Mouse (Mus musculus) forebrain, postnatal 0 days (tissue): ENCODE results near the gene Scgb1b30. TPM values are rescaled to one million over a fixed set of nuclear protein-coding genes. Genes with fewer than 3 reads are reported as not detected.

Source experiments
- ATAC-seq: fragments of 200-750 bp; cut with Nextera tagmentation; 2 replicates; pipeline ENCODE4 v1.8.0; 2017; ENCODE audit warnings: mild to moderate bottlenecking, moderate library complexity
- DNase-seq: peaks from one replicate; pipeline ENCODE4 v3.0.0-alpha.2; 2015
- H3K27ac ChIP-seq: fragments of 300-500 bp; sonication (generic); 2 replicates; pipeline ENCODE4 v1.5.1; 2014; ENCODE audit warnings: low read depth, mild to moderate bottlenecking, antibody characterized with exemption, low read length, moderate library complexity, mixed read lengths
- H3K27me3 ChIP-seq: fragments of 300-500 bp; sonication (generic); 2 replicates; pipeline ENCODE4 v1.6.1; 2014; ENCODE audit warnings: mild to moderate bottlenecking, low read length, mixed read lengths; ENCODE audit not compliant: insufficient read depth
- H3K36me3 ChIP-seq: fragments of 300-500 bp; sonication (generic); 2 replicates; pipeline ENCODE4 v1.6.1; 2014; ENCODE audit warnings: mild to moderate bottlenecking, moderate library complexity; ENCODE audit not compliant: insufficient read depth
- H3K4me1 ChIP-seq: fragments of 300-500 bp; sonication (generic); 2 replicates; pipeline ENCODE4 v1.6.1; 2014; ENCODE audit warnings: antibody characterized with exemption; ENCODE audit not compliant: insufficient read depth
- H3K4me2 ChIP-seq: fragments of 300-500 bp; sonication (generic); 2 replicates; pipeline ENCODE4 v1.6.1; 2014; ENCODE audit warnings: low read depth, mild to moderate bottlenecking, moderate library complexity
- H3K4me3 ChIP-seq: fragments of 300-500 bp; sonication (generic); 2 replicates; pipeline ENCODE4 v1.5.1; 2014; ENCODE audit warnings: low read depth, low read length, mixed read lengths
- H3K9ac ChIP-seq: fragments of 300-500 bp; sonication (generic); 2 replicates; pipeline ENCODE4 v1.6.1; 2014; ENCODE audit warnings: mild to moderate bottlenecking
- H3K9me3 ChIP-seq: fragments of 300-500 bp; sonication (generic); 2 replicates; pipeline ENCODE4 v1.6.1; 2016; ENCODE audit warnings: low read length
- CTCF ChIP-seq: sonication (generic); IDR thresholded peaks from 2 replicates; pipeline ENCODE4 v1.5.1; 2016; ENCODE audit warnings: antibody characterized with exemption, control low read depth, low read depth
- WGBS: fragments of 180-500 bp; shearing (Covaris S2); extraction: QIAGEN DNeasy Blood & Tissue Kit; methylation state at CpG from one replicate; pipeline ENCODE4 v1.1.7; 2014; 5-methylcytosine and 5-hydroxymethylcytosine counted together
- polyA plus RNA-seq: library from polyadenylated mRNA; unstranded; fragments of >200 nt; fragmentation: Nextera tagmentation; extraction: Ambion mirVana; gene quantifications from 2 replicates; pipeline ENCODE4 v1.2.1, GENCODE M21; 2015
- total RNA-seq: library from RNA; depleted of rRNA; stranded (reverse); fragments of >200 nt; gene quantifications from 2 replicates; pipeline ENCODE4 v1.2.3, GENCODE M21; 2014

Gene Scgb1b30
- total and polyA plus RNA-seq, 2 experiments from 2014 or later = not detected

DNA sequence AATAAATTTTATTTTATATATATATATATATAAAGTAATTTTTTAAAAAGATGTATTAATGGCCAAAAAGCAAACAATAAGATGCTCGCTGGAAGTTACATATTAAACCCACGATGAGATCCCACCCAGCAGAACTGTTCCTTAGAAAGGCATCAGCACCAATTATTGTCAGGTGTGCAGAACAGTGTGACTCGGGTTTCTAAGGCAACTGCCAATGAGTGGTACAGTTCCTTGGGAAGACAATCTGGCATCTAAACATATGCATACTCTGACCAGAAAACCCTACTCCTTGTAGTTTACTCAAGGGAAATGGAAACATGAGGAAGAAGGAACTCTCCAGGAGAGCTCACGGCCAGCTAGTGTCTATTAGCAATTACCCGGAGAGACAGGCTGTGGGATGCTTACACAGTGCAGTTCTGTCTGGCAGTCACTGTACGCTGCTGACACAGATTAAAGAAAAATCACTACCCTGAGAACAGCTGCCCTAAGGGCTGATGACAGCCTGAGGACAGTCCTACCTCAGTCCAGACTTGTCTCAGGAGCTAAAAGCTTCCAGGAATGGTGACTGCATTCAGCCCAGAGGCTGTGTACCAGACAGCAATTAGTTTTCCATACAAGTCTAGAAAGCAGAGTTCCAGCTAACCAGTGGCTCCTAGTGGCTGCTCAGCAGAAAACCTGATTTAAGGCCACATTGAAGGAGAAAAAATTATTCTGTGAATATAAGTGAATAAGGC, 27.9 kb downstream of the Scgb1b30 start:
- Histone ChIP-seq H3K27me3 (no peaks in the 10 kb centered on the region), H3K4me3 (no peak overlapping the region), H3K4me1 (no peaks in the 10 kb centered on the region), H3K36me3 (no peaks in the 10 kb centered on the region), H3K27ac (no peak overlapping the region), H3K9ac (no peak overlapping the region), H3K4me2 (no peak overlapping the region), H3K9me3 (no peaks in the 10 kb centered on the region)
- DNase-seq = peak; percentile 42
- TF ChIP-seq CTCF = peak; percentile 60
- 82% methylated on average over 6 of the region's 6 CpGs for WGBS
- peak; percentile 70 for ATAC-seq

DNA sequence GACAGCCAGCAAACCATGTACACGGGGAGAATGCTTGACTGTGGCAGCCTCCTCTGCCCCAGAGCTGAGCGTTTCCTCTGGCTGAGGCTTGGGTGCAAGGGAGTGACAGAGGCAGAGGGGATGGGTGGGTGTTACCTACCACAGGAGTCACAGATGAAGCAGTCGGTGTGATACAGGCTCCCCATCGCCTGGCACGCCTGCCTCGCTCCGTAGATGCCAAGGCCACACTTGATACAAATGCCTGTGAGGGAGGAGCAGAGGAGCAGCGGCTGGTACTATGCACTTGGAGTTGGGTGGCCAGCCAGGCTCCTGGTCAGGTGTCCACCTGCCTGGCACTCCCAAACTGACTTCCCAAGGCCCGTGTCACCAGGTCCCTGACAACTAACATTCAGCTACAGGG, 30.1 kb downstream of the Scgb1b30 start:
- TF ChIP-seq CTCF = no peak
- 90% methylated on average over 9 of the region's 9 CpGs for WGBS

DNA sequence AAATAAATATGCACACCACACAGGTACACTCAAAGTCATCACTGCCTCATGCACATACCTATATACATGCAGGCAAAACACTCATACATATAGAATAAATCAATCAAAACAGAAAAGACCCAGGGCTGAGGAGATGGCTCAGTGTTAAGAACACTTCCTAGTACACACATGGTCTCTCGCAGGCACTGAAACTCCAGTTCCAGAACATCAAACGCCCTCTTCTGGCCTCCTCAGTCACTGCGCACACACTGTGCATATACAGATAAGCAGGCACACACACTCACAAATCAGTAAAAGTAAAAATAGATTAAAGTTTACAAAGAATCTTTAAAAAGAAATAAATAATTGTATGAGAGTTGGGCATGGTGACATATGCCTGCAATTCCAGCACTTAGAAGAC, 31.1 kb downstream of the Scgb1b30 start:
- H3K9ac ChIP-seq = no peak overlapping the region

More for the DNA sequence above, 30.1 kb downstream of the Scgb1b30 start:
- Histone ChIP-seq H3K27me3 (no peaks in the 10 kb centered on the region), H3K36me3 (no peaks in the 10 kb centered on the region), H3K4me3 (no peak overlapping the region), H3K4me1 (no peaks in the 10 kb centered on the region), H3K9ac (no peak overlapping the region), H3K9me3 (no peaks in the 10 kb centered on the region), H3K27ac (no peak overlapping the region), H3K4me2 (no peak overlapping the region)
- ATAC-seq (no peak), DNase-seq (no peak)

DNA sequence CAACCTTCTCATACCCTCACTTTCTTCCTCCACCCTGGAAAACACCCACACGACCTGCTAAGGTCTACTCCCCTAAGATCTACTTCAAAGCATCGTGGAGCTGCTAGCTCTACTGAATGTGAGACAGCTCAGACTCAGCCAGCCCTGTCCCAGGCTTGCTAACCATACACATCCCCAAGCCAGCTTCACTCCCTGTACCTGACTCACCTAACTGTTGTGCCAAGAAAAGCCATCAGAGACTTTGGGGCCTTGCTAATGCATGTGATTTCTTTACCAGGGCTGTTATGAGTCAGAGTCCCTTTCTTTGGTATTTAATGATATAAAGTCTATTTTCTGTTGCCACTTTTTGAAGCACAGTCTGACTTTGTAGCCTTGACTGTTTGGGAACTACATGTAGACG, 35.9 kb downstream of the Scgb1b30 start:
- Histone ChIP-seq H3K9me3 (no peaks in the 10 kb centered on the region), H3K27me3 (no peaks in the 10 kb centered on the region), H3K4me2 (0 out of 2 replicates have a peak overlapping the region, but pooled peaks have one; percentile 64), H3K4me1 (peaks cover 13% of the 10 kb centered on the region), H3K36me3 (no peaks in the 10 kb centered on the region), H3K27ac (no peak overlapping the region), H3K4me3 (no peak overlapping the region), H3K9ac (no peak overlapping the region)
- no peak for DNase-seq
- no peak for ATAC-seq
- no peak for TF ChIP-seq CTCF
- 80% methylated on average over 3 of the region's 3 CpGs for WGBS

More for the DNA sequence above, 31.1 kb downstream of the Scgb1b30 start:
- Histone ChIP-seq H3K36me3 (no peaks in the 10 kb centered on the region), H3K9me3 (no peaks in the 10 kb centered on the region), H3K27ac (no peak overlapping the region), H3K27me3 (no peaks in the 10 kb centered on the region), H3K4me2 (no peak overlapping the region), H3K4me3 (no peak overlapping the region), H3K4me1 (peaks cover 5% of the 10 kb centered on the region; the same call in 1 of the 2 replicates)
- DNase-seq (no peak), ATAC-seq (no peak)
- 0 out of 2 replicates have a peak, but pooled peaks have one; percentile 13 for TF ChIP-seq CTCF
- WGBS = 85% methylated on average over 3 of the region's 3 CpGs

DNA sequence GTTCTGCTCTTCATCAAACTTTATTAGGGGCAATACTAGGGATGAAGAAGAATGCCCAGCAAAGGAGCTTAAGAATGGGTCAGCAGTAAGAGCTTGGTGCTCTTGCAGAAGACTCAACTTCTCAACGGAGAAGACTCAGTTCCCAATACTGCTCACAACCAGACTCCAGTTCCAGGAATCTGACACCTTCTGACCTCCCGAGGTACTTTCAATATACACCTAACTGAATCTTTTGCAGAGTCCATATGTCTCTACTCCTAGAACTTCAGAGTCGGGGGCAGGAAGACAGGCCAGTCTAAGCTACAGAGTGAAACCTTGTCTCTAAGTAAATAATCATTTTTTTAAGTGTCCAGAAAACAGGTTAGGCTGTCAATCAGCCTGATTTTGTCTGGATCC, 36.7 kb downstream of the Scgb1b30 start:
- DNase-seq (no peak), ATAC-seq (no peak)
- Histone ChIP-seq H3K36me3 (no peaks in the 10 kb centered on the region), H3K9ac (peak overlapping the region; percentile 78), H3K4me3 (peak overlapping the region; percentile 84), H3K4me1 (peaks cover 13% of the 10 kb centered on the region), H3K9me3 (no peaks in the 10 kb centered on the region), H3K27ac (no peak overlapping the region), H3K27me3 (no peaks in the 10 kb centered on the region), H3K4me2 (peak overlapping the region; percentile 64)
- no peak for TF ChIP-seq CTCF
- 9% methylated on average over 3 of the region's 3 CpGs for WGBS

DNA sequence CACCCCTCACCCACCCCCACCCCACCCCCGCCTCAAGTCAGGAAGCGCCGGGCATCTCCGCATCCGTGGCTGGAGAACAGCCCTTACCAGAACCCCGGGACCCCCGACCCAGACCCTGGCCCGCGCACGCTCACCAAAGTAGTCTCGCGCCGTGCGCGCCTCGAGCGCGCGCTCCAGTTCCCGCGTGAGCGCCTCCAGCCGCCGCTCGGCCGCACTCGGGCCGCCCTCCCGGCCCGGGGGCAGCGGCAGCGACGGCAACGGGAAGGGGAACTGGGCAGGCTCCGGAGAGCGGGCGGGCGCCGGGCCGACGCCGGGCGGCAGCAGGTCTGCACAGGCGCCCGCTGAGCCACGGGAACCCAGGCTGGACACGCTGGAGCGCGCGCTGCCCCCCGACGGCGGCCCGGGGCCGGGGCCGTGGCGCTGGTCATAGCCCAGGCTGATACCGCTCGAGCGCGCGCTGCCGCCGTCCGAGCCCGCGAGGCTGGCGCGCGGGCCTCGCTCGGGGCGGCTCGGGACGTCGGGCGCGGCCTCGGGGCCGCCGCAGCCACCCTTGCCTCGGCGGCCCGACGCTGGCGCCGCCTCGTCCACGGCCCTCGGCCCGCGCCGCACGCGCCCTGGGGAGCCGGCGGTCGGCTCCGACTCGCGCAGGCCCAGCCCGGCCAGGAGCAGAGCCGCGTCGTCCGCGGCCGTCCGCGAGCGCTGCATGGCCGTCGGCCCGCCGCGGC, 37.3 kb downstream of the Scgb1b30 start:
- Histone ChIP-seq H3K4me2 (peak overlapping the region; percentile 64), H3K9ac (peak overlapping the region; percentile 78), H3K27ac (peak overlapping the region; percentile 80), H3K4me3 (peak overlapping the region; percentile 84), H3K27me3 (no peaks in the 10 kb centered on the region), H3K9me3 (no peaks in the 10 kb centered on the region), H3K4me1 (peaks cover 13% of the 10 kb centered on the region), H3K36me3 (no peaks in the 10 kb centered on the region)
- peak; percentile 49 for DNase-seq
- ATAC-seq = peak; percentile 72
- 2% methylated on average over 60 of the region's 116 CpGs for WGBS
- no peak for TF ChIP-seq CTCF
